Mouse (Mus musculus) testis, adult 2 months (tissue): ENCODE results near the gene Lrmda.

Experiments
- CTCF ChIP-seq: fragments of 200-500 bp; IDR thresholded peaks from 2 replicates; pipeline ENCODE4 v1.5.1; 2012; ENCODE audit warnings: low read depth, mild to moderate bottlenecking, inconsistent platforms, low read length, moderate library complexity; ENCODE audit not compliant: control insufficient read depth, insufficient read depth, insufficient replicate concordance
- POLR2A ChIP-seq: fragments of 200-500 bp; IDR thresholded peaks from 2 replicates; pipeline ENCODE4 v1.6.1; 2012; ENCODE audit warnings: low read depth, mild to moderate bottlenecking, inconsistent platforms, low read length, moderate library complexity; ENCODE audit not compliant: control insufficient read depth

DNA sequence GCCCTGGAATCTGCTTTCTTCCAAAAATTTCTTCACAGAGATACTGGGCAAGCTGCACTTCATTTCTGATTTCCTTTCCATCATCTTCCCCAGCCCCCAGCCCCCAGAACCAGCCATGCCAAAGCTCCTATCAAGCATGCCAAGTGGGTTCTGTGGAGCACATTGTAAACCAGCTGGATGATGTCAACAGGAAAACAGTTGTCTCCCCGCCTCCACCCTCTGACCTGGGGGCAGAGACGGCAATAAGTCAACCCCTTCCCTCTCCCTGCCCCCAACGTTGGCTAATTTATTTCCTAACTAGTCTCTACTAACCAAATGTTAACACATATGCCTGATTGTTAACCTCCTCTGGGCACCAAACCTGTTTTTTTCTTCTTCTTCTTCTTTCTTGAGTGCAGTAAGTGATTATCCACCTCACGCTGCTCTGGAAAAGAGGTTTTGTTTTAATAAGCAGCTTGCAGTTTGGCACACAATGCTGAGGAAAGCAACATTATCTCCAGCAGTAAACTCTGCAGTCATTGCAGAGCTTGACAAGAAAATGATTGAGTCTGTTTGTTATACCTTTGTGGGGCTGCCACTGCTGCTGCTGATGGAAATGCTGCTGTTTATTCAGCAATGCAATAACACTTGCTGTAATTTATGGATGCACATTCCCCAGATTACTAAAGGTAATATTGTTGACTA is 128.0 kb downstream of the Lrmda start:
- TF ChIP-seq CTCF = no peak
- TF ChIP-seq POLR2A = no peak
